In genomic region chr7:132449891-132450735, GRCm38 (mm10) we compare ENCODE assay signal across 14 mouse cellular contexts.
DNase-seq lines count a peak whose midpoint lies in the region; ATAC-seq and TF ChIP-seq lines count a peak whose summit lies in the region.
"Had no signal": no experiment of that assay in that cellular context is flagged by ENCODE, and none has a peak within 500 bp of the region (broad histone marks: within the 10 kb centered on the region; RNA-seq: fewer than 3 reads in every experiment).

No protein-coding gene starts in this region.

- H3K4me1 ChIP-seq in hindbrain, embryonic 10.5 days (replicated peaks): 0 out of 2 replicates have a peak, but pooled peaks cover 2% of the 10 kb centered on the region
- no peaks in the 10 kb centered on the region for H3K4me1 ChIP-seq in hindbrain, embryonic 11.5 days (replicated peaks; ENCODE audit: control insufficient read depth, insufficient read depth, low read length)
- no peaks in the 10 kb centered on the region for H3K4me1 ChIP-seq in hindbrain, embryonic 15.5 days (replicated peaks)
- H3K4me1 ChIP-seq in neural tube, embryonic 14.5 days (ENCODE audit: control insufficient read depth, insufficient read depth, low read length): no peaks in the 10 kb centered on the region

- no peak overlapping the region for H3K4me3 ChIP-seq in hindbrain, embryonic 10.5 days
- no peak overlapping the region for H3K4me3 ChIP-seq in hindbrain, embryonic 11.5 days (ENCODE audit: low read depth, low read length)
- H3K4me3 ChIP-seq in hindbrain, embryonic 15.5 days: no peak overlapping the region
- no peak overlapping the region for H3K4me3 ChIP-seq in neural tube, embryonic 14.5 days (ENCODE audit: low read depth, low read length)

- H3K9me3 ChIP-seq in hindbrain, embryonic 10.5 days: peaks cover 8% of the 10 kb centered on the region; the same call in 1 of the 2 replicates
- no peaks in the 10 kb centered on the region for H3K9me3 ChIP-seq in hindbrain, embryonic 11.5 days (ENCODE audit: control insufficient read depth, low read length)
- no peaks in the 10 kb centered on the region for H3K9me3 ChIP-seq in hindbrain, embryonic 15.5 days
- no peaks in the 10 kb centered on the region for H3K9me3 ChIP-seq in neural tube, embryonic 14.5 days (ENCODE audit: control insufficient read depth, low read length)

- no peaks in the 10 kb centered on the region for H3K27me3 ChIP-seq in hindbrain, embryonic 10.5 days (ENCODE audit: insufficient read depth, poor library complexity, severe bottlenecking)
- H3K27me3 ChIP-seq in hindbrain, embryonic 11.5 days (ENCODE audit: control insufficient read depth, insufficient read depth, low read length): no peaks in the 10 kb centered on the region
- H3K27me3 ChIP-seq in hindbrain, embryonic 15.5 days: no peaks in the 10 kb centered on the region
- H3K27me3 ChIP-seq in neural tube, embryonic 14.5 days (ENCODE audit: control insufficient read depth, insufficient read depth, low read length): no peaks in the 10 kb centered on the region

- H3K27ac ChIP-seq in hindbrain, embryonic 10.5 days: 0 out of 2 replicates have a peak overlapping the region, but pooled peaks have one; percentile 40
- H3K27ac ChIP-seq in hindbrain, embryonic 11.5 days (ENCODE audit: low read depth, low read length): no peak overlapping the region; the same call in 1 of the 2 replicates
- H3K27ac ChIP-seq in hindbrain, embryonic 15.5 days (replicated peaks): peak overlapping the region; percentile 70
- H3K27ac ChIP-seq in neural tube, embryonic 14.5 days (ENCODE audit: low read depth, low read length): peak overlapping the region; percentile 58
- H3K27ac ChIP-seq: kidney, postnatal 0 days had no signal

- no peak overlapping the region for H3K4me2 ChIP-seq in hindbrain, embryonic 11.5 days (replicated peaks; ENCODE audit: low read depth, low read length)
- no peak overlapping the region for H3K4me2 ChIP-seq in hindbrain, embryonic 15.5 days
- H3K4me2 ChIP-seq in neural tube, embryonic 14.5 days (ENCODE audit: low read depth, low read length): no peak overlapping the region

- ATAC-seq in hindbrain, embryonic 11.5 days (ENCODE audit: low FRiP score): no peak
- ATAC-seq in hindbrain, embryonic 15.5 days (ENCODE audit: low FRiP score, low read depth): no peak
- ATAC-seq in neural tube, embryonic 14.5 days (ENCODE audit: low read depth): no peak
- ATAC-seq: intestine, postnatal 0 days had no signal

- TF ChIP-seq POLR2A in brain, embryonic 14.5 days (IDR thresholded peaks at IDR 0.05; ENCODE audit: borderline replicate concordance, extremely low read depth, insufficient read depth, insufficient read length, poor library complexity, severe bottlenecking): no peak

- H3K36me3 ChIP-seq in hindbrain, embryonic 10.5 days: no peaks in the 10 kb centered on the region
- no peaks in the 10 kb centered on the region for H3K36me3 ChIP-seq in hindbrain, embryonic 11.5 days (ENCODE audit: control insufficient read depth, insufficient read depth, low read length)
- no peaks in the 10 kb centered on the region for H3K36me3 ChIP-seq in hindbrain, embryonic 15.5 days
- H3K36me3 ChIP-seq in neural tube, embryonic 14.5 days (ENCODE audit: control insufficient read depth, insufficient read depth, low read length): no peaks in the 10 kb centered on the region

- no peak for TF ChIP-seq CTCF in brain, embryonic 14.5 days (IDR thresholded peaks at IDR 0.05; ENCODE audit: borderline replicate concordance, extremely low read depth, insufficient read depth, insufficient read length)

- no peak for DNase-seq in hindbrain, embryonic 10.5 days (ENCODE audit: low spot score)
- no peak for DNase-seq in hindbrain, embryonic 11.5 days (ENCODE audit: low spot score)
- peak; percentile 52 for DNase-seq in brain, embryonic 14.5 days (ENCODE audit: low read depth)
- no peak for DNase-seq in adrenal gland, postnatal 36 days
- DNase-seq in adrenal gland, adult 18-20 months (ENCODE audit: low spot score in 2 of 2): no peak
- DNase-seq: cerebellum, postnatal 14 days; gastrocnemius, postnatal 25 days; liver; lung, adult 18-20 months; lung, postnatal 36 days had no signal

- H3K9ac ChIP-seq in hindbrain, embryonic 11.5 days (ENCODE audit: low read depth, low read length): no peak overlapping the region
- no peak overlapping the region for H3K9ac ChIP-seq in hindbrain, embryonic 15.5 days
- no peak overlapping the region for H3K9ac ChIP-seq in neural tube, embryonic 14.5 days (replicated peaks; ENCODE audit: low read depth, low read length)

- 85% methylated on average over 6 of the region's 6 CpGs for WGBS in hindbrain, embryonic 10.5 days
- WGBS in hindbrain, embryonic 11.5 days: 84% methylated on average over 6 of the region's 6 CpGs
- 51% methylated on average over 6 of the region's 6 CpGs for WGBS in hindbrain, embryonic 15.5 days
- 55% methylated on average over 6 of the region's 6 CpGs for WGBS in neural tube, embryonic 14.5 days
